Mouse (Mus musculus): ENCODE data around the gene Tdrd7.

Tdrd7 gene

GRCm38 (mm10) chr4:46061259-46061962, 96.3 kb downstream of the Tdrd7 start:
- Histone ChIP-seq H3K27me3 (ENCODE audit: insufficient read depth, low read length) (peaks cover 30% of the 10 kb centered on the region), H3K36me3 (ENCODE audit: insufficient read depth, low read length) (no peaks in the 10 kb centered on the region), H3K4me1 (replicated peaks; ENCODE audit: low read depth, low read length) (peaks cover 9% of the 10 kb centered on the region; the same call in 1 of the 2 replicates), H3K9me3 (ENCODE audit: low read length) (peaks cover 8% of the 10 kb centered on the region), H3K4me3 (replicated peaks; ENCODE audit: low read length) (no peak overlapping the region)
- no peak for TF ChIP-seq NANOG (IDR thresholded peaks at IDR 0.05; ENCODE audit: borderline replicate concordance, low read length)
- TF ChIP-seq CTCF (conservative IDR thresholded peaks at IDR 0.05; ENCODE audit: low read length) = no peak
- TF ChIP-seq POU5F1 (IDR thresholded peaks at IDR 0.05; ENCODE audit: borderline replicate concordance, low read length) = no peak

GRCm38 (mm10) chr4:46063841-46064240, 98.7 kb downstream of the Tdrd7 start:
- Histone ChIP-seq H3K4me1 (replicated peaks; ENCODE audit: low read depth, low read length) (peaks cover 9% of the 10 kb centered on the region; the same call in 1 of the 2 replicates), H3K36me3 (ENCODE audit: insufficient read depth, low read length) (no peaks in the 10 kb centered on the region), H3K27me3 (ENCODE audit: insufficient read depth, low read length) (peaks cover 30% of the 10 kb centered on the region), H3K4me3 (replicated peaks; ENCODE audit: low read length) (no peak overlapping the region), H3K9me3 (ENCODE audit: low read length) (no peaks in the 10 kb centered on the region)
- TF ChIP-seq NANOG (IDR thresholded peaks at IDR 0.05; ENCODE audit: borderline replicate concordance, low read length) = no peak

GRCm38 (mm10) chr4:46064263-46064662, 99.1 kb downstream of the Tdrd7 start:
- H3K9me3 ChIP-seq (ENCODE audit: low read length) = no peaks in the 10 kb centered on the region
- peaks cover 9% of the 10 kb centered on the region; the same call in 1 of the 2 replicates for H3K4me1 ChIP-seq (replicated peaks; ENCODE audit: low read depth, low read length)
- no peaks in the 10 kb centered on the region for H3K36me3 ChIP-seq (ENCODE audit: insufficient read depth, low read length)
- H3K4me3 ChIP-seq (replicated peaks; ENCODE audit: low read length) = no peak overlapping the region
- H3K27me3 ChIP-seq (ENCODE audit: insufficient read depth, low read length) = peaks cover 30% of the 10 kb centered on the region
- TF ChIP-seq NANOG (IDR thresholded peaks at IDR 0.05; ENCODE audit: borderline replicate concordance, low read length) = no peak
- TF ChIP-seq CTCF (conservative IDR thresholded peaks at IDR 0.05; ENCODE audit: low read length) = no peak
- no peak for TF ChIP-seq POU5F1 (IDR thresholded peaks at IDR 0.05; ENCODE audit: borderline replicate concordance, low read length)

- H3K4me1 ChIP-seq (replicated peaks; ENCODE audit: low read depth, low read length) = peaks cover 9% of the 10 kb centered on the region; the same call in 1 of the 2 replicates
- no peaks in the 10 kb centered on the region for H3K9me3 ChIP-seq (ENCODE audit: low read length)
- TF ChIP-seq POU5F1 (IDR thresholded peaks at IDR 0.05; ENCODE audit: borderline replicate concordance, low read length) (no peak), NANOG (IDR thresholded peaks at IDR 0.05; ENCODE audit: borderline replicate concordance, low read length) (no peak), CTCF (conservative IDR thresholded peaks at IDR 0.05; ENCODE audit: low read length) (no peak)
- no peaks in the 10 kb centered on the region for H3K36me3 ChIP-seq (ENCODE audit: insufficient read depth, low read length)
- H3K4me3 ChIP-seq (replicated peaks; ENCODE audit: low read length) = no peak overlapping the region
- peaks cover 30% of the 10 kb centered on the region for H3K27me3 ChIP-seq (ENCODE audit: insufficient read depth, low read length)
These were observed 99.8 kb downstream of the Tdrd7 start for GRCm38 (mm10) chr4:46064961-46065360.

- Histone ChIP-seq H3K9me3 (ENCODE audit: low read length) (no peaks in the 10 kb centered on the region), H3K4me1 (replicated peaks; ENCODE audit: low read depth, low read length) (peaks cover 9% of the 10 kb centered on the region; the same call in 1 of the 2 replicates), H3K27me3 (ENCODE audit: insufficient read depth, low read length) (peaks cover 30% of the 10 kb centered on the region), H3K36me3 (ENCODE audit: insufficient read depth, low read length) (no peaks in the 10 kb centered on the region), H3K4me3 (replicated peaks; ENCODE audit: low read length) (no peak overlapping the region)
- TF ChIP-seq NANOG (IDR thresholded peaks at IDR 0.05; ENCODE audit: borderline replicate concordance, low read length) (no peak), CTCF (conservative IDR thresholded peaks at IDR 0.05; ENCODE audit: low read length) (no peak)
These were observed 100.7 kb downstream of the Tdrd7 start for GRCm38 (mm10) chr4:46065695-46066340.

GRCm38 (mm10) chr4:46068060-46068459, 102.9 kb downstream of the Tdrd7 start:
- Histone ChIP-seq H3K27me3 (ENCODE audit: insufficient read depth, low read length) (peaks cover 21% of the 10 kb centered on the region), H3K4me3 (replicated peaks; ENCODE audit: low read length) (no peak overlapping the region), H3K36me3 (ENCODE audit: insufficient read depth, low read length) (no peaks in the 10 kb centered on the region), H3K4me1 (replicated peaks; ENCODE audit: low read depth, low read length) (0 out of 2 replicates have a peak, but pooled peaks cover 6% of the 10 kb centered on the region), H3K9me3 (ENCODE audit: low read length) (no peaks in the 10 kb centered on the region)
- no peak for TF ChIP-seq NANOG (IDR thresholded peaks at IDR 0.05; ENCODE audit: borderline replicate concordance, low read length)
- TF ChIP-seq POU5F1 (IDR thresholded peaks at IDR 0.05; ENCODE audit: borderline replicate concordance, low read length) = no peak
- no peak for TF ChIP-seq CTCF (conservative IDR thresholded peaks at IDR 0.05; ENCODE audit: low read length)

- no peaks in the 10 kb centered on the region for H3K36me3 ChIP-seq (ENCODE audit: insufficient read depth, low read length)
- no peaks in the 10 kb centered on the region for H3K9me3 ChIP-seq (ENCODE audit: low read length)
- H3K27me3 ChIP-seq (ENCODE audit: insufficient read depth, low read length) = peaks cover 21% of the 10 kb centered on the region
- 0 out of 2 replicates have a peak, but pooled peaks cover 6% of the 10 kb centered on the region for H3K4me1 ChIP-seq (replicated peaks; ENCODE audit: low read depth, low read length)
- H3K4me3 ChIP-seq (replicated peaks; ENCODE audit: low read length) = no peak overlapping the region
- TF ChIP-seq CTCF (conservative IDR thresholded peaks at IDR 0.05; ENCODE audit: low read length) (no peak), POU5F1 (IDR thresholded peaks at IDR 0.05; ENCODE audit: borderline replicate concordance, low read length) (no peak), NANOG (IDR thresholded peaks at IDR 0.05; ENCODE audit: borderline replicate concordance, low read length) (no peak)
These were observed 103.4 kb downstream of the Tdrd7 start for GRCm38 (mm10) chr4:46068573-46068972.

GRCm38 (mm10) chr4:46069851-46070482, 104.8 kb downstream of the Tdrd7 start:
- no peaks in the 10 kb centered on the region for H3K36me3 ChIP-seq (ENCODE audit: insufficient read depth, low read length)
- no peak overlapping the region for H3K4me3 ChIP-seq (replicated peaks; ENCODE audit: low read length)
- peaks cover 11% of the 10 kb centered on the region for H3K27me3 ChIP-seq (ENCODE audit: insufficient read depth, low read length)
- no peaks in the 10 kb centered on the region for H3K4me1 ChIP-seq (replicated peaks; ENCODE audit: low read depth, low read length)
- TF ChIP-seq CTCF (conservative IDR thresholded peaks at IDR 0.05; ENCODE audit: low read length) (no peak), NANOG (IDR thresholded peaks at IDR 0.05; ENCODE audit: borderline replicate concordance, low read length) (no peak), POU5F1 (IDR thresholded peaks at IDR 0.05; ENCODE audit: borderline replicate concordance, low read length) (no peak)
- H3K9me3 ChIP-seq (ENCODE audit: low read length) = no peaks in the 10 kb centered on the region

Data from E14TG2a.4 (cell line).